Mouse (Mus musculus) liver, adult 2 months (tissue): ENCODE measurements at regions not wholly inside any gene's neighbourhood (a gene's known extent, or its start where the extent isn't known, plus 50 kb on each side); places are given as distances from the start of the nearest gene placed in this dataset.

Source experiments
- DNase-seq: peaks from one replicate; pipeline ENCODE4 v3.0.0-alpha.2; 2011; ENCODE audit warnings: low read depth, low spot score; ENCODE audit errors: extremely low read depth
- H3K27ac ChIP-seq: fragments of 200-500 bp; replicated peaks from 2 replicates; pipeline ENCODE4 v1.5.1; 2012; ENCODE audit warnings: low read depth, mild to moderate bottlenecking, control low read depth, inconsistent platforms, low read length; ENCODE audit not compliant: insufficient read depth
- H3K27me3 ChIP-seq: fragments of 200-500 bp; 2 replicates; pipeline ENCODE4 v1.6.1; 2012; ENCODE audit warnings: mild to moderate bottlenecking, moderate library complexity, low read length, inconsistent platforms; ENCODE audit not compliant: control insufficient read depth, insufficient read depth
- H3K36me3 ChIP-seq: fragments of 200-500 bp; 2 replicates; pipeline ENCODE4 v1.6.1; 2012; ENCODE audit warnings: low read length, inconsistent platforms; ENCODE audit not compliant: control insufficient read depth, insufficient read depth
- H3K4me1 ChIP-seq: fragments of 200-500 bp; 2 replicates; pipeline ENCODE4 v1.6.1; 2011; ENCODE audit warnings: low read length; ENCODE audit not compliant: control insufficient read depth, insufficient read depth
- H3K4me3 ChIP-seq: fragments of 200-500 bp; 2 replicates; pipeline ENCODE4 v1.5.1; 2011; ENCODE audit warnings: low read depth, mild to moderate bottlenecking, control low read depth, low read length, moderate library complexity; ENCODE audit not compliant: insufficient read depth
- H3K79me2 ChIP-seq: fragments of 200-500 bp; 2 replicates; pipeline ENCODE4 v1.6.1; 2012; ENCODE audit warnings: inconsistent platforms, mild to moderate bottlenecking, low read length, moderate library complexity; ENCODE audit not compliant: control insufficient read depth, insufficient read depth
- H3K9ac ChIP-seq: fragments of 200-500 bp; 2 replicates; pipeline ENCODE4 v1.6.1; 2012; ENCODE audit warnings: low read depth, mild to moderate bottlenecking, control low read depth, inconsistent platforms, low read length
- CTCF ChIP-seq: fragments of 200-500 bp; IDR thresholded peaks from 2 replicates; pipeline ENCODE4 v1.5.1; 2011; ENCODE audit warnings: low read depth, low read length, control low read depth
- POLR2A ChIP-seq: fragments of 200-500 bp; IDR thresholded peaks from 2 replicates; pipeline ENCODE4 v1.6.1; 2011; ENCODE audit warnings: low read length, control low read depth; ENCODE audit not compliant: insufficient read depth; ENCODE audit errors: extremely low read depth
- WGBS: fragments of 180-500 bp; shearing (Covaris S2); methylation state at CpG from one replicate; pipeline ENCODE4 v1.1.7; 2018; 5-methylcytosine and 5-hydroxymethylcytosine counted together

GRCm38 (mm10) chr2:166508656-166509420 is 204.8 kb downstream of the Prex1 start:
- no peak for DNase-seq
- Histone ChIP-seq H3K79me2 (no peaks in the 10 kb centered on the region), H3K27ac (no peak overlapping the region), H3K9ac (no peak overlapping the region), H3K27me3 (no peaks in the 10 kb centered on the region), H3K36me3 (no peaks in the 10 kb centered on the region), H3K4me3 (no peak overlapping the region), H3K4me1 (no peaks in the 10 kb centered on the region)
- TF ChIP-seq CTCF: no peak
- TF ChIP-seq POLR2A: no peak
- 86% methylated on average over 8 of the region's 8 CpGs for WGBS

GRCm38 (mm10) chr2:166505309-166505708 is 208.3 kb downstream of the Prex1 start:
- Histone ChIP-seq H3K36me3 (no peaks in the 10 kb centered on the region), H3K4me3 (no peak overlapping the region), H3K27me3 (no peaks in the 10 kb centered on the region), H3K9ac (no peak overlapping the region), H3K79me2 (no peaks in the 10 kb centered on the region), H3K4me1 (no peaks in the 10 kb centered on the region), H3K27ac (no peak overlapping the region)
- no peak for TF ChIP-seq POLR2A
- WGBS: 80% methylated on average over 9 of the region's 9 CpGs
- DNase-seq: no peak

- Histone ChIP-seq H3K27me3 (no peaks in the 10 kb centered on the region), H3K79me2 (no peaks in the 10 kb centered on the region), H3K27ac (no peak overlapping the region), H3K9ac (no peak overlapping the region), H3K4me1 (no peaks in the 10 kb centered on the region), H3K36me3 (no peaks in the 10 kb centered on the region), H3K4me3 (no peak overlapping the region)
- 90% methylated on average over 6 of the region's 6 CpGs for WGBS
- TF ChIP-seq CTCF (no peak), POLR2A (no peak)
- no peak for DNase-seq
Measured at GRCm38 (mm10) chr2:166503666-166504065, 210.0 kb downstream of the Prex1 start.

GRCm38 (mm10) chr2:166492895-166493294 is 220.7 kb downstream of the Prex1 start:
- DNase-seq: peak; percentile 15
- H3K27ac ChIP-seq: no peak overlapping the region
- H3K4me1 ChIP-seq: no peaks in the 10 kb centered on the region
- H3K36me3 ChIP-seq: no peaks in the 10 kb centered on the region
- H3K27me3 ChIP-seq: no peaks in the 10 kb centered on the region
- 78% methylated on average over 12 of the region's 12 CpGs for WGBS
- TF ChIP-seq CTCF: no peak
- TF ChIP-seq POLR2A: no peak
- H3K79me2 ChIP-seq: no peaks in the 10 kb centered on the region
- no peak overlapping the region for H3K9ac ChIP-seq
- no peak overlapping the region for H3K4me3 ChIP-seq

GRCm38 (mm10) chr2:166492421-166492820 is 221.2 kb downstream of the Prex1 start:
- no peak for DNase-seq
- no peaks in the 10 kb centered on the region for H3K36me3 ChIP-seq
- no peaks in the 10 kb centered on the region for H3K4me1 ChIP-seq
- H3K27ac ChIP-seq: no peak overlapping the region
- no peak overlapping the region for H3K4me3 ChIP-seq
- no peaks in the 10 kb centered on the region for H3K27me3 ChIP-seq
- no peak overlapping the region for H3K9ac ChIP-seq
- TF ChIP-seq POLR2A (no peak), CTCF (no peak)
- WGBS: 68% methylated on average over 12 of the region's 12 CpGs
- H3K79me2 ChIP-seq: no peaks in the 10 kb centered on the region

- no peak overlapping the region for H3K27ac ChIP-seq
- H3K36me3 ChIP-seq: no peaks in the 10 kb centered on the region
- WGBS: 66% methylated on average over 6 of the region's 6 CpGs
- H3K4me3 ChIP-seq: no peak overlapping the region
- no peaks in the 10 kb centered on the region for H3K4me1 ChIP-seq
- TF ChIP-seq CTCF: no peak
- TF ChIP-seq POLR2A: no peak
- DNase-seq: no peak
- H3K27me3 ChIP-seq: no peaks in the 10 kb centered on the region
- H3K79me2 ChIP-seq: no peaks in the 10 kb centered on the region
- H3K9ac ChIP-seq: no peak overlapping the region
Measured at GRCm38 (mm10) chr2:166491861-166492260, 221.8 kb downstream of the Prex1 start.
